Mouse (Mus musculus) effector memory CD4-positive, alpha-beta T cell, adult 7 months (primary cell): ENCODE measurements around the gene Glyr1. TPM values are rescaled to one million over a fixed set of nuclear protein-coding genes. Genes with fewer than 3 reads are reported as not detected.

Source experiments
- polyA plus RNA-seq: library from polyadenylated mRNA; unstranded; fragments of 100-300 nt; shearing (Covaris generic); gene quantifications from one replicate; pipeline ENCODE4 v1.2.1, GENCODE M21; 2017

Gene Glyr1
- polyA plus RNA-seq: 109 TPM

DNA sequence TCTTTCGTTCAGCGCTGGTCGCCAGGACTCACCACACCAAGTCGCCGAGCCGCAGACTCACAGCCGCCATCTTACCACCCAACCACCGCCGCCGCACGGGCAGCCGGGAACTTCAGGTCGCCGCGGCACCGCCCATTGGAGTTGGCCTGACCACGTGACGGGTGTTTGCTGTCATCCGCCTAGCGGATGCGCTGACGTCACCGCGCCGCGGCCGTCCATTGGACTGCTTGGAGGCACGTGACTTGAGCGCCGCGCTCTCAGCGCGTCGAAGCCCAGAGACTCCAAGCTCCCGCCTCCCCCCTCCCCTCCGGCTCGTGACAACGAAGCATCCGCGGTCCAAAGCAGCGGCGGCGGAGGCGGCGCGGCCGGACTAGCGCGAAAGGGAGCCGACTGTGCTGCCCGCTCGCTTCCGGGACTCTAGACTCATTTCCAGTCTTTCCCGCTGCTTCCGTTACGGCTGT is at the start of gene Glyr1, which contains the start of gene Ubn1:
Glyr1 (minus strand) TSS at position 90 of the 461 bp plus-strand sequence.
Ubn1 (plus strand) TSS at position 284 of the 461 bp plus-strand sequence.

DNA sequence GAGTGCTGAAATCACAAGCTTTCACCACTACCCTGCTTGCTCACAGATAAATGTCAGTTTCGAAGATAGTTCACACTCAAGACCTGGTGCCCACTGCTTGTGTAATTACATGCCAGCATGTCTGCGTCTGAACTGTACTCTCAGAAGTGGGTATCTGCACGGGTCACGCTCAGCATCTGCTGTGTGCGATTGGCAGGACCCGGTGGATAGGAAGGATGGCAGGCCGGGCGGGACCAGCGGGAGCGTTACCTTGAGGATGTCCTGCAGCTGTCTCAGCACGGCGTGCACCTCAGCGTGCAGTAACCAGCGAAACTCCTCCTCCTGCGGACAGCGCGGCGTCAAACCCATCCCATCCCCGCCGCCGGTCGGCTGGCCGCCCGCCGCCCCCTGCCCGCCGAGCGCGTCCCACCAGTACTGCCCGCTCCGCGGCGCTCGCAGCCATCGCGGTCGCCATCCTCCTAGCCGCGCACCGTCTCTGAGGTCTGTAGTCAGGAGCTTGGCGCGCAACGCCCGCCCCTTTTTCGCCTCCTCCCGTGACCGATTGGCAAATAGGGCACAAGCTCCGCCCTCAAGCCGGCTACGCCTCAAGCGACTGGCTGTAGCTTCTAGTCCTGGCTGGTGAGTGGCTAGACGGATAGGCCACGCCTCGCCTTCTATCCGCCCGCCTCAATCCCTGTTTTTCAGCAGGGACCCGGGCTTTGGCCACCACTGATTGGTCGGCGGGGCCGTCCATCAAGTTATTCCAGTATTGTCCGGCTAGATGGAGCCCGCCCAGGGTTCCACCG is 36.4 kb downstream of the Glyr1 start, which contains the start of gene Rogdi:
Rogdi (minus strand) TSS at position 500 of the 785 bp plus-strand sequence.

DNA sequence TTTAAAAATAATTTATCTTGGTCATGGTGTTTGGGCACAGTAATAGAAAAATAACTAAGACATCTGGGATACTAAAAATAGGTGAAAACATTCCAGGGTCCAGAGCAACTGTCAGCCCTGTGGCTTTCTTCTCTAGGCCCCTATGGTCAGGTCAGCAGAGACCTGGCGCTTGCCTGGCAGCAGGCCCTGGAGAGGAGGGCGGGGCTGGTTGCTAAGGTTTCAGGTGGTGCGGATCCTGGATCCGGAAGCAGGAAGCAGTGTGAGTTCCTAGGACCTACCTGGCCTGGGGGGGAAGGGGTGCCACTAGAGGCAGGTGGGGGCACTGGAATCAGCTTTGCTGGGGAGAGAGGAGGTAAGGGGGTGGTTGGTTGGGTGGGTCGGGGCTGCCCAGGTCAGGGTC is 42.6 kb downstream of the Glyr1 start, which contains the start of gene Smim22:
Smim22 (plus strand) TSS at position 222 of the 400 bp plus-strand sequence.

DNA sequence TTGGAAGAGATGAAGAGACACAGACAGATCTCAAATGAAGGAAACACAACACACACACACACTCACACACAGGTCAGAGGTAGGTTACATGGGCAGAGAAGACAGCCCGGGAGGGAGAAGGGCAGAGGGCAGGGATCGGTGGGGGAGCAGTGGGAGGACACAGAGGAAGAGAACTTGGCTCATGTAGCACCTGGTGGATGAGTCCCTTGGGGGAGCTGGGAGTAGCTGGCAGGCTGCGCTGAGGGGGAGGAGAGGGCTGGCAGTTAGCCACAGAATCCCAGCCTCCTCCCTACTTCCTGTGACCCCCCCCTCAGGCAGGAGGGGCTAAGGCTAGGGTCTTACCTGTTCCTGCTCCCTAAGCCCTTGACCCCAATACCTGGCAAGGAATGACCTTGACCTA is 52.1 kb downstream of the Glyr1 start, which contains the start of gene Sept12:
Sept12 (minus strand) TSS at position 300 of the 400 bp plus-strand sequence.

Other genes with a start within 250 kb of the Glyr1 start
- gene 4930562C15Rik, start 214.4 kb downstream of the Glyr1 start, polyA plus RNA-seq: 0.29 TPM
- gene Ubald1, start 169.5 kb downstream of the Glyr1 start, polyA plus RNA-seq: 78.3 TPM
- gene Mgrn1, start 163.6 kb downstream of the Glyr1 start, polyA plus RNA-seq: 49.6 TPM
- 71.1 TPM for gene Nudt16l1, start 111.1 kb downstream of the Glyr1 start, polyA plus RNA-seq
- 54.5 TPM for gene Anks3, start 85.7 kb downstream of the Glyr1 start, polyA plus RNA-seq
- 0.24 TPM for gene Sept12, start 52.0 kb downstream of the Glyr1 start, polyA plus RNA-seq
- not detected for gene Smim22, start 42.6 kb downstream of the Glyr1 start, polyA plus RNA-seq
- 14.6 TPM for gene Rogdi, start 36.3 kb downstream of the Glyr1 start, polyA plus RNA-seq
- gene Ubn1, start 194 bp upstream of the Glyr1 start, polyA plus RNA-seq: 62.2 TPM
- gene Ppl, start 82.6 kb upstream of the Glyr1 start, polyA plus RNA-seq: 0.37 TPM
- gene Sec14l5, start 97.2 kb upstream of the Glyr1 start, polyA plus RNA-seq: not detected
- 38.5 TPM for gene Nagpa, start 154.1 kb upstream of the Glyr1 start, polyA plus RNA-seq
- not detected for gene AU021092, start 172.4 kb upstream of the Glyr1 start, polyA plus RNA-seq
- 37.7 TPM for gene Alg1, start 183.8 kb upstream of the Glyr1 start, polyA plus RNA-seq
- gene Eef2kmt, start 206.1 kb upstream of the Glyr1 start, polyA plus RNA-seq: 26.7 TPM